Mouse (Mus musculus) MEL (cell line): ENCODE results near the gene 4930442H23Rik. TPM values are rescaled to one million over a fixed set of nuclear protein-coding genes. Genes with fewer than 3 reads are reported as not detected.
A peak's percentile ranks its signal among the peaks of the same experiment; 100 is the strongest.
"Not testable (repeated sequence)": the region's sequence is repeated elsewhere in the genome, so short reads cannot be mapped to it uniquely, and the experiment has no call there.

ENCODE experiments used
- DNase-seq: peaks from one replicate; pipeline ENCODE4 v3.0.0; 2011; ENCODE audit warnings: low read depth, low spot score
- H3K27ac ChIP-seq: 2 replicates; pipeline ENCODE4 v1.5.1; 2012; ENCODE audit warnings: low read depth, mild to moderate bottlenecking, control low read depth, low read length, moderate library complexity; ENCODE audit not compliant: control insufficient read depth
- H3K27me3 ChIP-seq, 2 experiments: fragments of 150-350 bp in 1 of 2; sonication (generic) in 1 of 2; 2 replicates each; pipeline ENCODE4 v1.6.1; 2012; ENCODE audit warnings: low read length in 2 of 2, mild to moderate bottlenecking in 2 of 2, improper control_type of control experiment in 1 of 2, moderate library complexity in 1 of 2; ENCODE audit not compliant: insufficient read depth in 2 of 2, control insufficient read depth in 1 of 2
- H3K36me3 ChIP-seq, 2 experiments: 2 replicates each; pipeline ENCODE4 v1.6.1; 2012 to 2014; ENCODE audit warnings: low read length in 2 of 2, improper control_type of control experiment in 1 of 2, inconsistent platforms in 1 of 2, mild to moderate bottlenecking in 1 of 2; ENCODE audit not compliant: insufficient read depth in 2 of 2, control insufficient read depth in 1 of 2
- H3K4me1 ChIP-seq, 2 experiments: fragments of 150-350 bp in 1 of 2; sonication (generic) in 1 of 2; 2 replicates each; pipeline ENCODE4 v1.6.1; 2012; ENCODE audit warnings: low read length in 2 of 2, improper control_type of control experiment in 1 of 2, mild to moderate bottlenecking in 1 of 2; ENCODE audit not compliant: insufficient read depth in 2 of 2, control insufficient read depth in 1 of 2
- H3K4me3 ChIP-seq, 2 experiments: fragments of 150-350 bp in 1 of 2; sonication (generic) in 1 of 2; 2 replicates each; pipeline ENCODE4 v1.5.1; 2012; ENCODE audit warnings: low read depth in 2 of 2, low read length in 2 of 2, mild to moderate bottlenecking in 2 of 2, moderate library complexity in 2 of 2, control low read depth in 1 of 2, improper control_type of control experiment in 1 of 2; ENCODE audit not compliant: control insufficient read depth in 1 of 2, insufficient read depth in 1 of 2
- H3K79me2 ChIP-seq: 2 replicates; pipeline ENCODE4 v1.6.1; 2012; ENCODE audit warnings: mild to moderate bottlenecking, low read length, moderate library complexity; ENCODE audit not compliant: control insufficient read depth, poor library complexity, insufficient read depth
- H3K9ac ChIP-seq: 2 replicates; pipeline ENCODE4 v1.6.1; 2012; ENCODE audit warnings: low read depth, mild to moderate bottlenecking, control low read depth, low read length, moderate library complexity; ENCODE audit not compliant: control insufficient read depth, poor library complexity, severe bottlenecking
- H3K9me3 ChIP-seq: fragments of 150-350 bp; sonication (generic); replicated peaks from 2 replicates; pipeline ENCODE4 v1.6.1; 2012; ENCODE audit warnings: mild to moderate bottlenecking, low read length, improper control_type of control experiment, moderate library complexity; ENCODE audit not compliant: insufficient read depth
- CTCF ChIP-seq, 3 experiments: IDR thresholded peaks in 2 of 3; conservative IDR thresholded peaks in 1 of 3; 2 replicates each; pipeline ENCODE4 v1.5.1; 2011 to 2012; ENCODE audit warnings: low read length in 3 of 3, low read depth in 2 of 3, mild to moderate bottlenecking in 2 of 3, improper control_type of control experiment in 1 of 3, inconsistent platforms in 1 of 3, mixed read lengths in 1 of 3, moderate library complexity in 1 of 3; ENCODE audit not compliant: control insufficient read depth in 1 of 3, insufficient read depth in 1 of 3, poor library complexity in 1 of 3, severe bottlenecking in 1 of 3
- ELF1 ChIP-seq: IDR thresholded peaks from 2 replicates; pipeline ENCODE4 v1.6.1; 2014; ENCODE audit warnings: low read depth, mild to moderate bottlenecking, inconsistent platforms, low read length, improper control_type of control experiment, moderate library complexity
- ETS1 ChIP-seq: IDR thresholded peaks from 2 replicates; pipeline ENCODE4 v1.6.1; 2012; ENCODE audit warnings: low read depth, mild to moderate bottlenecking, inconsistent platforms, low read length, improper control_type of control experiment, moderate library complexity
- GATA1 ChIP-seq: IDR thresholded peaks from 2 replicates; pipeline ENCODE4 v1.6.1; 2011; ENCODE audit warnings: low read depth, low read length, improper control_type of control experiment
- HCFC1 ChIP-seq: IDR thresholded peaks from 2 replicates; pipeline ENCODE4 v1.6.1; 2012; ENCODE audit warnings: low read depth, mild to moderate bottlenecking, inconsistent platforms, low read length, improper control_type of control experiment, moderate library complexity
- JUND ChIP-seq: IDR thresholded peaks from 2 replicates; pipeline ENCODE4 v1.6.1; 2011; ENCODE audit warnings: low read depth, mild to moderate bottlenecking, improper control_type of control experiment, low read length
- MAFK ChIP-seq: IDR thresholded peaks from 2 replicates; pipeline ENCODE4 v1.6.1; 2011; ENCODE audit warnings: low read depth, mild to moderate bottlenecking, low read length, improper control_type of control experiment, borderline replicate concordance
- MAX ChIP-seq: IDR thresholded peaks from 2 replicates; pipeline ENCODE4 v1.6.1; 2011; ENCODE audit warnings: low read length, improper control_type of control experiment
- MAZ ChIP-seq: IDR thresholded peaks from 2 replicates; pipeline ENCODE4 v1.6.1; 2012; ENCODE audit warnings: low read depth, mild to moderate bottlenecking, inconsistent platforms, low read length, improper control_type of control experiment
- MEF2A ChIP-seq: IDR thresholded peaks from 2 replicates; pipeline ENCODE4 v1.6.1; 2014; ENCODE audit warnings: low read depth, mild to moderate bottlenecking, inconsistent platforms, low read length, improper control_type of control experiment; ENCODE audit not compliant: poor library complexity, insufficient replicate concordance, severe bottlenecking; ENCODE audit errors: extremely low read depth
- MXI1 ChIP-seq: IDR thresholded peaks from 2 replicates; pipeline ENCODE4 v1.6.1; 2011; ENCODE audit warnings: mild to moderate bottlenecking, low read depth, low read length, improper control_type of control experiment
- MYC ChIP-seq: IDR thresholded peaks from 2 replicates; pipeline ENCODE4 v1.6.1; 2011; ENCODE audit warnings: low read depth, mild to moderate bottlenecking, low read length, improper control_type of control experiment, moderate library complexity
- NELFE ChIP-seq: IDR thresholded peaks from 2 replicates; pipeline ENCODE4 v1.6.1; 2011; ENCODE audit warnings: low read depth, low read length, improper control_type of control experiment
- NRF1 ChIP-seq: IDR thresholded peaks from 2 replicates; pipeline ENCODE4 v1.6.1; 2014; ENCODE audit warnings: low read depth, mild to moderate bottlenecking, inconsistent platforms, low read length, improper control_type of control experiment, moderate library complexity; ENCODE audit not compliant: poor library complexity, insufficient read depth, severe bottlenecking
- POLR2A ChIP-seq, 2 experiments: IDR thresholded peaks; 2 replicates each; pipeline ENCODE4 v1.6.1; 2011 to 2012; ENCODE audit warnings: low read length in 2 of 2, mild to moderate bottlenecking in 2 of 2, control low read depth in 1 of 2, improper control_type of control experiment in 1 of 2, low read depth in 1 of 2, moderate library complexity in 1 of 2; ENCODE audit not compliant: control insufficient read depth in 1 of 2, insufficient read depth in 1 of 2, poor library complexity in 1 of 2
- POLR2AphosphoS2 ChIP-seq: IDR thresholded peaks from 2 replicates; pipeline ENCODE4 v1.6.1; 2011; ENCODE audit warnings: low read length, improper control_type of control experiment
- POLR2AphosphoS5 ChIP-seq: IDR thresholded peaks from 2 replicates; pipeline ENCODE4 v1.6.1; 2012; ENCODE audit warnings: low read depth, borderline replicate concordance, mild to moderate bottlenecking, inconsistent platforms, low read length, moderate library complexity, mixed read lengths
- RAD21 ChIP-seq: IDR thresholded peaks from 2 replicates; pipeline ENCODE4 v1.6.1; 2011; ENCODE audit warnings: mild to moderate bottlenecking, low read depth, low read length, improper control_type of control experiment
- SIN3A ChIP-seq: IDR thresholded peaks from 2 replicates; pipeline ENCODE4 v1.6.1; 2012; ENCODE audit warnings: low read length, improper control_type of control experiment, inconsistent platforms
- SMC3 ChIP-seq: IDR thresholded peaks from 2 replicates; pipeline ENCODE4 v1.6.1; 2011; ENCODE audit warnings: low read depth, low read length, improper control_type of control experiment
- TBP ChIP-seq: IDR thresholded peaks from 2 replicates; pipeline ENCODE4 v1.8.0; 2011; ENCODE audit warnings: low read depth, low read length, improper control_type of control experiment
- TCF12 ChIP-seq: IDR thresholded peaks from 2 replicates; pipeline ENCODE4 v1.6.1; 2014; ENCODE audit warnings: low read depth, mild to moderate bottlenecking, inconsistent platforms, low read length, improper control_type of control experiment, moderate library complexity
- USF1 ChIP-seq: IDR thresholded peaks from 2 replicates; pipeline ENCODE4 v1.6.1; 2014; ENCODE audit warnings: low read depth, mild to moderate bottlenecking, inconsistent platforms, low read length, improper control_type of control experiment, moderate library complexity
- USF2 ChIP-seq, 2 experiments: IDR thresholded peaks; 2 replicates each; pipeline ENCODE4 v1.6.1; 2011 to 2012; ENCODE audit warnings: improper control_type of control experiment in 2 of 2, low read length in 2 of 2, borderline replicate concordance in 1 of 2, inconsistent platforms in 1 of 2, low read depth in 1 of 2, mild to moderate bottlenecking in 1 of 2; ENCODE audit not compliant: insufficient read depth in 1 of 2
- ZMIZ1 ChIP-seq: IDR thresholded peaks from 2 replicates; pipeline ENCODE4 v1.6.1; 2012; ENCODE audit warnings: low read depth, mild to moderate bottlenecking, inconsistent platforms, low read length, improper control_type of control experiment, moderate library complexity
- polyA plus RNA-seq, 2 experiments: library from polyadenylated mRNA; stranded (reverse) in 1 of 2; unstranded in 1 of 2; fragments of >175 nt in 1 of 2; fragments of >200 nt in 1 of 2; gene quantifications; 2 replicates each; pipeline versions ENCODE4 v1.2.1 to v1.2.4; 2012; ENCODE audit warnings: low replicate concordance in 2 of 2, low read depth in 1 of 2; ENCODE audit not compliant: insufficient read length in 2 of 2, insufficient read depth in 1 of 2, missing spikeins in 1 of 2
- total RNA-seq: library from RNA; depleted of rRNA; stranded (reverse); fragments of 300-350 nt; gene quantifications from 2 replicates; pipeline ENCODE4 v1.2.3, GENCODE M21; 2012

The 4930442H23Rik gene
- total and polyA plus RNA-seq, 3 experiments, result 0.31 to 0.42 TPM; not detected in 1

DNA sequence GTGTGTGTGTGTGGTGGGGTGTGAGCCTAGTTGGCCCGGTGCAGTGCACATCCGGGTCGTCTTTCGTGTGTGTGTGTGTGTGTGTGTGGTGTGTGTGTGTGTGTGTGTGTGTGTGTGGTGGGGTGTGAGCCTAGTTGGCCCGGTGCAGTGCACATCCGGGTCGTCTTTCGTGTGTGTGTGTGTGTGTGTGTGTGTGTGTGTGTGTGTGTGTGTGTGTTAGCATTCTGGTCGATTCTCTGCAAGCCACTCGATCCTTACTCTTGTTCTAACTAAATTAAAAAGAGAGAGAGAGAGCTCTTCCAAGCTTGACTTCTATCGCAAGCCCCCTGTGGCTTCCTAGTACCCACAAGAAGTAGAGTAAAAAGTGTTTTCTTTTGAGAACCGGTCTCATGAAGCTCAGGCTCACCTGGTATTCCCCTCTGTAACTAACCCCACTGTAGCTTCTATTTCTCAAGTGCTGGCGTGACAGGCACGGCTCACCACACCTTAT lies 14.2 kb downstream of the 4930442H23Rik start:
- 0 out of 2 replicates have a peak, but pooled peaks have one; percentile 11 for TF ChIP-seq HCFC1
- peak; percentile 67 for DNase-seq
- H3K9me3 ChIP-seq, H3K27me3 ChIP-seq: not testable (repeated sequence)
- Histone ChIP-seq H3K9ac (peak overlapping the region; percentile 55), H3K4me3 (peak overlapping the region; percentile 65 to 78), H3K79me2 (peaks cover 21% of the 10 kb centered on the region), H3K4me1 (peaks cover 0 to 16% of the 10 kb centered on the region in 2 experiments; a peak in 3 of 4 replicates), H3K27ac (peak overlapping the region; percentile 61), H3K36me3 (peaks cover 0 to 11% of the 10 kb centered on the region in 2 experiments; a peak in 2 of 4 replicates)

DNA sequence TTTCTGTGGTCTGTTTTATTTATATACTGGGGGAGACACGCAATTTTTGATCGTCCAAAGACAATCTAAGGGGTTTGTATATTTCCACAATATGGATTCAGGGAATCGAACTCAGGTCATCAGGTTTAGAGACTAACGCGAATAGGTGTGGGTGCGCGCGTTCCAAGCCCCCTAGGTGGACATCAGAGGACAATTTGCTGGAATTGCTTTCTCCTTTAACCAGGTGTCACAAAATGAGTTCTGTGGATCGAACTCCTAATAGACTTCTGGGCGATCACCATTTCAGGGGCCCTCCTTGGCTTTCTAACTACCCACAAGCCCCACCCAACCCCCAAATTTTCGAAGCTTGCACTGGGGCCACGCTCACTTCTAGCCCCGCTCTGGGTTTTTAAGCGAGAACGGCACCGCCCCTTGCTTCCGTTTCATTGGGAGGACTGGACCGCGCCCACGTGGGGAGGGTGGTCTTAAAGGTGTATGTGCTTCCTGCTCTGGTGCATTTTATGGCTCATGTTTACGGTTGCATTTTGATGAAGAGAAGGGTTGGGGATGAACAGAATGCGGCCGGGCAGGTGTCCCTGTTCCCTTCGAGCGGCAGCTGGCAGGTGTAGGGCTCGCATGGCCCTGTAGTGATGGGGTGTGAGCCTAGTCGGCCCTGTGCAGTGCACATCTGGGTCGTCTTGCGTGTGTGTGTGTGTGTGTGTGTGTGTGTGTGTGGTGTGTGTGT lies 15.0 kb downstream of the 4930442H23Rik start:
- Histone ChIP-seq H3K9ac (peak overlapping the region; percentile 89), H3K4me1 (peaks cover 0 to 11% of the 10 kb centered on the region in 2 experiments; a peak in 2 of 4 replicates), H3K4me3 (peak overlapping the region; percentile 78 to 87), H3K9me3 (no peaks in the 10 kb centered on the region), H3K79me2 (peaks cover 25% of the 10 kb centered on the region), H3K27me3 (no peaks in the 10 kb centered on the region), H3K27ac (peak overlapping the region; percentile 95), H3K36me3 (peaks cover 0 to 6% of the 10 kb centered on the region in 2 experiments; a peak in 2 of 4 replicates)
- TF ChIP-seq GATA1, result no peak
- TF ChIP-seq TBP, result peak; percentile 88
- TF ChIP-seq RAD21, result no peak
- peak; percentile 55 to 83 for TF ChIP-seq POLR2A (IDR thresholded peaks at IDR 0.05; ENCODE audit: control insufficient read depth in 1 of 2, insufficient read depth in 1 of 2, low read depth in 1 of 2, low read length in 2 of 2, poor library complexity in 1 of 2)
- TF ChIP-seq HCFC1, result peak; percentile 75
- no peak for TF ChIP-seq MEF2A
- TF ChIP-seq CTCF (IDR thresholded peaks at IDR 0.05 in 2 of 3, conservative IDR thresholded peaks at IDR 0.05 in 1 of 3; ENCODE audit: control insufficient read depth in 1 of 3, insufficient read depth in 1 of 3, low read depth in 2 of 3, low read length in 3 of 3, poor library complexity in 1 of 3, severe bottlenecking in 1 of 3), result no peak
- TF ChIP-seq NRF1, result 0 out of 2 replicates have a peak, but pooled peaks have one; percentile 6
- TF ChIP-seq SMC3, result no peak
- peak; percentile 66; the same call in 1 of the 2 replicates for TF ChIP-seq NELFE
- peak; percentile 91 for TF ChIP-seq SIN3A
- TF ChIP-seq USF1, result peak; percentile 85
- TF ChIP-seq MAFK, result no peak
- TF ChIP-seq JUND, result no peak
- TF ChIP-seq POLR2AphosphoS5, result peak; percentile 20; the same call in 1 of the 2 replicates
- peak; percentile 88 for TF ChIP-seq ZMIZ1
- TF ChIP-seq TCF12, result peak; percentile 42; the same call in 1 of the 2 replicates
- peak; percentile 93 for TF ChIP-seq MXI1
- peak; percentile 83 for TF ChIP-seq MAX
- TF ChIP-seq ETS1, result peak; percentile 32; the same call in 1 of the 2 replicates
- peak; percentile 56; the same call in 1 of the 2 replicates for TF ChIP-seq MAZ
- TF ChIP-seq POLR2AphosphoS2, result peak; percentile 30; the same call in 1 of the 2 replicates
- TF ChIP-seq MYC, result 0 out of 2 replicates have a peak, but pooled peaks have one; percentile 62
- TF ChIP-seq USF2 (IDR thresholded peaks at IDR 0.05; ENCODE audit: borderline replicate concordance in 1 of 2, insufficient read depth in 1 of 2, low read depth in 1 of 2, low read length in 2 of 2), result no peak
- TF ChIP-seq ELF1, result peak; percentile 79
- DNase-seq, result peak; percentile 97
